Mouse (Mus musculus) C2C12 (cell line): ENCODE data around the gene Ddx10. TPM values are rescaled to one million over a fixed set of nuclear protein-coding genes. Genes with fewer than 3 reads are reported as not detected.

Experiments used
- H3K27me3 ChIP-seq: one replicate; pipeline ENCODE4 v1.6.1; 2011; ENCODE audit not compliant: control insufficient read depth, insufficient read depth, insufficient read length
- H3K36me3 ChIP-seq: one replicate; pipeline ENCODE4 v1.6.1; 2011; ENCODE audit not compliant: control insufficient read depth, insufficient read depth
- H3K4me3 ChIP-seq: one replicate; pipeline ENCODE4 v1.5.1; 2011; ENCODE audit warnings: mild to moderate bottlenecking, control low read depth; ENCODE audit not compliant: poor library complexity, insufficient read depth, severe bottlenecking
- H3K79me2 ChIP-seq: one replicate; pipeline ENCODE4 v1.6.1; 2011; ENCODE audit not compliant: control insufficient read depth, insufficient read depth
- H3K79me3 ChIP-seq: one replicate; pipeline ENCODE4 v1.6.1; 2011; ENCODE audit warnings: low read depth, control low read depth
- H3ac ChIP-seq: one replicate; pipeline ENCODE3; 2011; ENCODE audit warnings: low read depth; ENCODE audit not compliant: control insufficient read depth, insufficient read length
- CEBPB ChIP-seq: IDR thresholded peaks from one replicate; pipeline ENCODE4 v1.6.1; 2011; ENCODE audit warnings: low read depth, mild to moderate bottlenecking, control low read depth, moderate library complexity
- CTCF ChIP-seq: IDR thresholded peaks from one replicate; pipeline ENCODE4 v1.5.1; 2011; ENCODE audit not compliant: control insufficient read depth, insufficient read depth, insufficient read length
- FOSL1 ChIP-seq: IDR thresholded peaks from one replicate; pipeline ENCODE4 v1.8.0; 2011; ENCODE audit warnings: mild to moderate bottlenecking, low read length; ENCODE audit not compliant: poor library complexity, insufficient read depth, severe bottlenecking
- MAX ChIP-seq: IDR thresholded peaks from one replicate; pipeline ENCODE4 v1.6.1; 2011; ENCODE audit warnings: mild to moderate bottlenecking, control low read depth
- MYOD1 ChIP-seq: IDR thresholded peaks from one replicate; pipeline ENCODE4 v1.6.1; 2011; ENCODE audit warnings: low read depth; ENCODE audit not compliant: control insufficient read depth, insufficient read length
- MYOG ChIP-seq: IDR thresholded peaks from one replicate; pipeline ENCODE4 v1.6.1; 2011; ENCODE audit not compliant: control insufficient read depth, insufficient read length; ENCODE audit errors: extremely low read depth
- USF1 ChIP-seq: IDR thresholded peaks from one replicate; pipeline ENCODE4 v1.6.1; 2011; ENCODE audit warnings: low read depth, mild to moderate bottlenecking, control low read depth, moderate library complexity
- long read RNA-seq, 2 experiments: library from polyadenylated mRNA; unstranded; transcript quantifications; one replicate each; pipeline ENCODE4 v2.0.0; 2019 to 2020
- polyA plus RNA-seq: library from polyadenylated mRNA; unstranded; fragments of >200 nt; fragmentation: generic; extraction: Trizol; gene quantifications from one replicate; pipeline ENCODE4 v1.2.1, GENCODE M21; 2012; ENCODE audit warnings: missing spikeins

The Ddx10 gene
- polyA plus RNA-seq: 6.5 TPM
- long read RNA-seq, experiment 1, transcript Ddx10-201 (18 exons, 3,128 nt): major isoform, 10 of 27 reads
- long read RNA-seq, experiment 1, partial matches to known transcripts: 14 of 27 reads
- long read RNA-seq, experiment 1, other reads (novel, unspliced or antisense): 3 of 27 reads
- long read RNA-seq, experiment 2, transcript Ddx10-201 (18 exons, 3,128 nt): major isoform, 81 of 337 reads
- long read RNA-seq, experiment 2, partial matches to known transcripts: 251 of 337 reads
- long read RNA-seq, experiment 2, other reads (novel, unspliced or antisense): 5 of 337 reads

- Histone ChIP-seq H3K79me3 (peaks cover 22% of the 10 kb centered on the region), H3K36me3 (peaks cover 3% of the 10 kb centered on the region), H3ac (peak within 1 kb of the TSS; percentile 85), H3K4me3 (peak within 1 kb of the TSS; percentile 92), H3K79me2 (peaks cover 48% of the 10 kb centered on the region), H3K27me3 (no peaks in the 10 kb centered on the region)
- TF ChIP-seq MAX (peak; percentile 94), MYOD1 (no peak), USF1 (no peak), FOSL1 (no peak), CTCF (no peak)
Measured at GRCm38 (mm10) chr9:53247953-53248397, at the start of gene Ddx10. Gene Ddx10 (minus strand): TSS chr9:53248053.

- Histone ChIP-seq H3K36me3 (no peaks in the 10 kb centered on the region), H3K4me3 (no peak overlapping the region), H3K27me3 (no peaks in the 10 kb centered on the region), H3K79me3 (no peaks in the 10 kb centered on the region), H3ac (no peak overlapping the region), H3K79me2 (no peaks in the 10 kb centered on the region)
- TF ChIP-seq FOSL1: no peak
Measured at GRCm38 (mm10) chr9:53292833-53293232, 45.0 kb upstream of the Ddx10 start.

GRCm38 (mm10) chr9:53290006-53290405, 42.2 kb upstream of the Ddx10 start:
- Histone ChIP-seq H3K79me3 (no peaks in the 10 kb centered on the region), H3ac (no peak overlapping the region), H3K36me3 (no peaks in the 10 kb centered on the region), H3K79me2 (no peaks in the 10 kb centered on the region), H3K4me3 (no peak overlapping the region), H3K27me3 (no peaks in the 10 kb centered on the region)
- TF ChIP-seq USF1 (no peak), CTCF (no peak), CEBPB (no peak), MAX (no peak), MYOD1 (no peak), FOSL1 (no peak), MYOG (no peak)

- no peaks in the 10 kb centered on the region for H3K27me3 ChIP-seq
- no peak overlapping the region for H3ac ChIP-seq
Measured at GRCm38 (mm10) chr9:53286793-53287192, 38.9 kb upstream of the Ddx10 start.

GRCm38 (mm10) chr9:53278997-53279396, 31.1 kb upstream of the Ddx10 start:
- no peaks in the 10 kb centered on the region for H3K79me3 ChIP-seq
- no peaks in the 10 kb centered on the region for H3K36me3 ChIP-seq
- TF ChIP-seq CEBPB (peak; percentile 4), FOSL1 (no peak), MYOG (no peak)
- H3K27me3 ChIP-seq: no peaks in the 10 kb centered on the region
- H3K79me2 ChIP-seq: no peaks in the 10 kb centered on the region
- no peak overlapping the region for H3K4me3 ChIP-seq
- H3ac ChIP-seq: no peak overlapping the region

More at GRCm38 (mm10) chr9:53286793-53287192, 38.9 kb upstream of the Ddx10 start:
- H3K36me3 ChIP-seq: no peaks in the 10 kb centered on the region
- no peaks in the 10 kb centered on the region for H3K79me3 ChIP-seq
- TF ChIP-seq MYOD1 (no peak), CEBPB (no peak), MAX (no peak), FOSL1 (no peak), MYOG (no peak), CTCF (no peak)
- no peak overlapping the region for H3K4me3 ChIP-seq
- no peaks in the 10 kb centered on the region for H3K79me2 ChIP-seq

- H3K36me3 ChIP-seq: no peaks in the 10 kb centered on the region
- no peaks in the 10 kb centered on the region for H3K27me3 ChIP-seq
- H3K4me3 ChIP-seq: no peak overlapping the region
- no peaks in the 10 kb centered on the region for H3K79me3 ChIP-seq
- no peak for TF ChIP-seq CTCF
- TF ChIP-seq MAX: no peak
- no peak for TF ChIP-seq MYOG
- TF ChIP-seq USF1: no peak
- no peak for TF ChIP-seq FOSL1
- no peak overlapping the region for H3ac ChIP-seq
- H3K79me2 ChIP-seq: no peaks in the 10 kb centered on the region
Measured at GRCm38 (mm10) chr9:53276381-53276780, 28.5 kb upstream of the Ddx10 start.
